Mouse (Mus musculus) spleen, embryonic (tissue): ENCODE measurements around the gene H2-Q10.
"Not testable (repeated sequence)": the region's sequence is repeated elsewhere in the genome, so short reads cannot be mapped to it uniquely, and the experiment has no call there.

Source experiments
- CTCF ChIA-PET: fragments of 350-600 bp; sonication (Branson Sonifier 250); formaldehyde crosslinking; loops from one replicate; lab custom pipeline; 2022; lab: Charles Lee

The H2-Q10 gene

DNA sequence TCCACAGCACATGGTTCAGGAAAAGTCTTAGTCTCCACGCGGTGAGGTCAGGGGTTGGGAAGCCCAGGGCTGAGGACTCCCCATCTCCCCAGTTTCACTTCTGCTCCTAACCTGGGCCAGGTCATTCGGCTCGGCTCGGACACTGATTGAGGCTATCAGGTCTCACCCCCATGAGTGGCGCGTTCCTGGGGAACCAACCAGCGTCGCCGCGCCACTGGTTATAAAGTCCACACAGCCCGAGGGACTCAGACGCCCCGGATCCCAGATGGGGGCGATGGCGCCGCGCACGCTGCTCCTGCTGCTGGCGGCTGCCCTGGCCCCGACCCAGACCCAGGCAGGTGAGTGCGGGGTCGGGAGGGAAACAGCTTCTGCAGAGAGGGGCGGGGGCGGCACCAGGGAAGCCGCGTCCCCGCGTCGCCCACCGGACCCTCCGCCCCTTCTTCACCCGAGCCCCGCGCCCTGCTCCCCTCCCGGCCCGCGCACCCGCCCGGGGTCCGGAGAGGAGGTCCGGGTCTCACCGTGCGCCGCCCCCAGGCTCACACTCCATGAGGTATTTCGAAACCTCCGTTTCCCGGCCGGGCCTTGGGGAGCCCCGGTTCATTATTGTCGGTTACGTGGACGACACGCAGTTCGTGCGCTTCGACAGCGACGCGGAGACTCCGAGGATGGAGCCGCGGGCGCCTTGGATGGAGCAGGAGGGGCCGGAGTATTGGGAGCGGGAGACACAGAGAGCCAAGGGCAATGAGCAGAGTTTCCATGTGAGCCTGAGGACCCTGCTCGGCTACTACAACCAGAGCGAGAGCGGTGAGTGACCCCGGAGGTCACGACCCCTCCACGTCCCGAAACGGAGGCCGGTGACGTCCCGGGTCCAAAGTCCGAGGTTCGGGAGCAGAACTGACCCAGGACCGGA, at the start of gene H2-Q10:
TSS of gene H2-Q10 (plus strand) at position 248 of the 910 bp plus-strand sequence.
- CTCF ChIA-PET: no interaction called here

DNA sequence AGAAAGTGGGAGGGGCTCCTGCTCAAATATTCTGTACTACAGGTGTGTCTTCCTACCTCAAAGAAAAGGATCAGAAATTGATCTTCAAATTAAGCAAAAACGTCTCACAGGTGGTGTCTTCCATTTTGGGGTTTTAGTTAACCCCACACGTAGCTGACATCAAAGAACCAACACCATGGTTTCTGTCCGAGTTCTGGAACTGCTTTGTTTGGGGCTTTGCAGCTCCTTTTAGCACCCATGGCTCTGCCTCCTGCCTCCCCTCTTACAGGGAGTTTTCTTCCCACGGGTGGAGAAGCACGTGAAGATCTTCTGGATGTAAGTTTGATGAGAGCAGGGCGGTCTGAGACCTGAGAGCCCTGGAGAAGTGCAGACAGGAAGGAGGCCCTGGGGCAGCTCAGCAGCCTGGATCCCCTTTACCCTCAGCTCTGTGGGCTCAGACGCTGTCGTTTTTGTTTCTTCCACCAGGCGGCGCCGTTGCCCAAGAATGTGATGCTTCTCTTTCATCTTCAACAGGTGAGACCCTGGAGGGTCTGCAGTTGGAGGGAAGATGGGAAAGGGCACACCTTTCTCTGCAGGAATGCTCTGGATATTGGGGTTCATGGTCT, 49.6 kb upstream of the H2-Q10 start:
- CTCF ChIA-PET: interaction anchor here (0.6 kb wide), 2 partner anchors 17 to 823 kb away, joined by 5 to 8 read pairs; partner anchors contain the start of gene Ager

DNA sequence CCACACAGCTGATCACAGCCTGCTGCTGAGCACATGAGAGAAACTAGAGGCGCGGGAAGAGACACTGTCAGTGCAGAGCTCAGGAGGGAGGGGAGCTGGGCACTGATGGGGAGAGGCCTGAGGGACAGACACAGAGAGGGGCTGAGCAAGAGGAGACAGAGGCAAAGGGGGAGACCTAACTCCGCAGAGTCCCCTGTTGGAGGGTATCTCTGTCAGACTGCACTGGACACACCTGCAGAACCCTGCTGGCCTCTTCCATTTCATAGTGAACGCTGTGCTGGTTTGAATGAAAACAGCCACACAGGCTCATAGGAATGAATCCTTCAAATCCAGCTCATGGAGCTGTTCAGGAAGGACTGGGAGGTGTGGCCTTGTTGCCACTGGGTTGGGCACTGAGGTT, 48.6 kb upstream of the H2-Q10 start:
- CTCF ChIA-PET: not testable (repeated sequence)

DNA sequence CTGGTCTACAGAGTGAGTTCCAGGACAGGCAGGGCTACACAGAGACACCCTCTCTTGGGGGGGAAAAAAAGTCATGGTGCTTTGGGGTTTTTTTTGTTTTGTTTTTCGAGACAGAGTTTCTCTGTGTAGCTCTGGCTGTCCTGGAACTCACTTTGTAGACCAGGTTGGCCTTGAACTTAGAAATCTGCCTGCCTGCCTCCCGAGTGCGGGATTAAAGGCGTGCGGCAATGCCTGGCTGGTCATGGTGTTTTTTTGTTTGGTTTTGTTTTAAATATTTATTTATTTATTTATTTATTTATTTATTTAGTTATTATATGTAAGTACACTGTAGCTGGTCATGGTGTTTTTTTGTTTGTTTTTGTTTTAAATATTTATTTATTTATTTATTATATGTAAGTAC, 47.5 kb upstream of the H2-Q10 start:
- CTCF ChIA-PET: interaction anchor here (0.6 kb wide), 1 partner anchor 24 kb away, joined by 3 read pairs; no protein-coding TSS in a partner anchor

DNA sequence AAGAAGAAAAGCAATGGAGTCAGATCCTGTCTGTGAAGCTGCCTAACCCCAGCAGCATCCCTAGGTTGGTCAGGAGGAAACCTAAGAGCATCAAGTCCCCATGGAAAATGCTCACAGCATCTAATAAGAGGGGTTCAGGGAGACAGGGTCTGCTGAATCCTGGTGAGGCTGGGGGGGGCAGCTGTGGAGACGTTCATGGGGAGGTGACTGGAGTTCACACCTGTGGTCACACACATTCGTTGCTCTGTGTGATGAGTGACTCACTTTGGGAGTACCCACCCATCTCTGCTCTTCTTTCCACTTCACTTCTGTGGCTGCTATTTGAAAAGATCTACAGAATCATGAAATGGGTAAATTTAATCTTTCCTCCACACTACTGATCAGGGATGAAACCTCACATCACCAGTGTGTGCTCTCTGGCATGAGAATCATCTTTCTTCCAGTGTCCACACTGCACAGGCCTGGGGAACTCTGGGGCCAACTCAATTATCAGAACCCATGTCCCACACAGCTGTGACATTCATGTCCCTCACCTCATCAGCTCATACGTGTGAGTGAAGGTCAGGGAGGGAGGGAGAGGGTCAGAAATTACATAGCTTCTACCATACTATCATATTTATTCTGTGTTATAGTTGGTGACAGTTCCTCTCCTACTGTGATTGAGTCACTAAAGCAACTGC, 46.6 kb upstream of the H2-Q10 start:
- CTCF ChIA-PET: not testable (repeated sequence)

DNA sequence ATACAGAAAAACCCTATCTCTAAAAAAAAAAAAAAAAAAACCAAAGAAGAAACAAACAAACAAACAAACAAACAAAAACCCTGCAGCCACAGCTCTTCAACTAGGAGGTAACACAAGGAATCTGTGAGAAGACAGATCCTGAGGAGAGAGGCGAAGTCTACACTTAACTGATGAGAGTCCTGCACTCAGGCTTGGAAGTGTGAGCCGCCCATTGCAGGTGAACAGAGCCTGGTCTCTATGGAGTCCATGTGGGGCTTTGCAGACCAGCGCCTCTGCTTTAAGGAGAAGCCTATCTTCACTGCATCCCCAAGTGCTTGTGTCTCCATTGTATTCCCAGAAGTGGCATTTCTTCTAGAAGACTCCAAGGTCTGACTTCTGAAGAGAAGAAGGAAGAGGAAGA, 45.8 kb upstream of the H2-Q10 start:
- CTCF ChIA-PET: interaction anchor here (0.6 kb wide), 1 partner anchor 230 kb away, joined by 6 read pairs; the partner anchor contains the start of gene Ltb

DNA sequence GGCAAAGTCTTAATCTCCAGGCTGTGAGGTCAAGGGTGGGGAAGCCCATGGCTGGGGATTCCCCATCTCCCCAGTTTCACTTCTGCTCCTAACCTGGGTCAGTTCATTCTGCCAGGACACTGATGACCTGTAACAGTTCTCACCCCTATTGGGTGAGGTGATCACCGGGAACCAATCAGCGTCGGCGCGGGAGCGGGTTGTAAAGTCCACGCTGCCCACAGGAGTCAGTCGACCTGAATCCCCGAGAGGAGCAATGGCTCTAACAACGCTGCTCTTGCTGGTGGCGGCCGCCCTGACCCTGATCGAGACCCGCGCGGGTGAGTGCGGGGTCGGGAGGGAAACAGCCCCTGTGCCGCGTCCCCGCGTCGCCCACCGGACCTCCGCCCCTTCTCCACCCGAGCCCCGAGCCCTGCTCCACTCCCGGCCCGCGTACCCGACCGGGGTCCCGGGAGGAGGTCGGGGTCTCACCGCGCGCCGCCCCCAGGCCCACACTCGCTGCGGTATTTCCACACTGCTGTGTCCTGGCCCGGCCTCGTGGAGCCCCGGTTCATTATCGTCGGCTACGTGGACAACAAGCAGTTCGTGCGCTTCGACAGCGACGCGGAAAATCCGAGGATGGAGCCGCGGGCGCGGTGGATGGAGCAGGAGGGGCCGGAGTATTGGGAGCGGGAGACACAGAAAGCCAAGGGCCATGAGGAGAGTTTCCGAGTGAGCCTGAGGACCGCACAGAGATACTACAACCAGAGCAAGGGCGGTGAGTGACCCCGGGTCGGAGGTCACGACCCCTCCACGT, 45.1 kb upstream of the H2-Q10 start, which contains the start of gene H2-Q6:
TSS of gene H2-Q6 (plus strand) at position 227 of the 793 bp plus-strand sequence.
- CTCF ChIA-PET: interaction anchor here (0.6 kb wide), 1 partner anchor 231 kb away, joined by 6 read pairs; the partner anchor contains the start of gene Ltb

DNA sequence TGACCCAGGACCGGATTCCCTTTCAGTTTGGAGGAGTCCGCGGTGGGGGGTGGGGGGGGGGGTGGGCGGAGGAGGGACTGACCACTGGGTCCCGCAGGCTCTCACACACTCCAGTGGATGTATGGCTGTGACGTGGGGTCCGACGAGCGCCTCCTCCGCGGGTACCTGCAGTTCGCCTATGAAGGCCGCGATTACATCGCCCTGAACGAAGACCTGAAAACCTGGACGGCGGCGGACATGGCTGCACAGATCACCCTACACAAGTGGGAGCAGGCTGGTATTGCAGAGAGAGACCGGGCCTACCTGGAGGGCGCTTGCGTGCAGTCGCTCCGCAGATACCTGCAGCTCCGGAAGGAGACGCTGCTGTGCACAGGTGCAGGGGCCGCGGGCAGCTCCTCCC, 44.4 kb upstream of the H2-Q10 start:
- CTCF ChIA-PET: not testable (repeated sequence)

DNA sequence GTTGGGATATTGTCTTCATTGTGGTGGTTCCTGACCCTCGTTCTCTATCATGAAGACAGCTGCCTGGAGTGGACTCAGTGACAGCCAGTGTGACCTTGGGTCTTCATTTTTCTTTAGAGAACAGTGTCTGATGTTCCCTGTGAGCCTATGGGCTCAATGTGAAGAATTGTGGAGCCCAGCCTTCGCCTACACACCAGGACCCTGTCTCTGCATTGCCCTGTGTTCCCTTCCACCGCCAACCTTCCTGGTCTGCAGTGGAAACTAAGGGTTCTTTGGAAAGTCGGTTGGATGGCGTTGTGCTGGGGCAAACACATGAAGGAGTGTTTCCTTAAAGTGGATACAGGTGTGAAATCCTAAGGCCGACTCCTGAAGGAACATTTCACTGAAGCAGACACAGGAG, 41.0 kb upstream of the H2-Q10 start:
- CTCF ChIA-PET: not testable (repeated sequence)

DNA sequence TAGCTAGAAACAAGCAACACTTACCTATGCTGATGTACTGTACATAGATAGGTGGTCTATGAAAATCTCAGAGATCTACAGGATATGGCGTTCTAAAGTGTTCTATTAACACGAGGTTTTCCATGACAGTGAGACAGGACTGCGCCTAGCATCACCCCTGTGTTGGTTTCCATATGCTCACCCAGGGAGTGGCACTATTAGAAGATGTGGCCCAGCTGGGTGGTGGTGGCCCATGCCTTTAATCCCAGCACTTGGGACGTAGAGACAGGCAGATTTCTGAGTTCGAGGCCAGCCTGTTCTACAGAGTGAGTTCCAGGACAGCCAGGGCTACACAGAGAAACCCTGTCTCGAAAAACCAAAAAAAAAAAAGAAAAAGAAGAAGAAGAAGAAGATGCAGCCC, 39.2 kb upstream of the H2-Q10 start:
- CTCF ChIA-PET: not testable (repeated sequence)

DNA sequence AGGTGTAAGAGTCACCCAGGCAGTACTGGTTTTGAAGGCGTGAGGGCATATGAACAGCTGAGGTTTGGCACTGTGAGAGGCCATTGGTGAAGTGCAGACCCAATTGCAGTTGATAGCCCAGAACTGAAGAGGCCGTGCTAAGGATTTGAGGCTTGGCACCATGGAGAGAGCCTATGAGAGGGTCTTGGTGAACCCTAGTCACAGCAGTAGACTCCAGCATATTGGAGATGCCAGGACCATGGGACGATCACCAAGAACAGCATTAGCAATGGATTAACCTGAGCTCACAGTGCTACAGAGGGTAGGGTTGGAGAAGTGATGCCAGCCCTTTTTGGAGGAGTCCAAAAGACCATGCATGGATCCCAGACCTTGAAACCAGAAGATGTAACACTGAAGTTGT, 37.7 kb upstream of the H2-Q10 start:
- CTCF ChIA-PET: not testable (repeated sequence)

DNA sequence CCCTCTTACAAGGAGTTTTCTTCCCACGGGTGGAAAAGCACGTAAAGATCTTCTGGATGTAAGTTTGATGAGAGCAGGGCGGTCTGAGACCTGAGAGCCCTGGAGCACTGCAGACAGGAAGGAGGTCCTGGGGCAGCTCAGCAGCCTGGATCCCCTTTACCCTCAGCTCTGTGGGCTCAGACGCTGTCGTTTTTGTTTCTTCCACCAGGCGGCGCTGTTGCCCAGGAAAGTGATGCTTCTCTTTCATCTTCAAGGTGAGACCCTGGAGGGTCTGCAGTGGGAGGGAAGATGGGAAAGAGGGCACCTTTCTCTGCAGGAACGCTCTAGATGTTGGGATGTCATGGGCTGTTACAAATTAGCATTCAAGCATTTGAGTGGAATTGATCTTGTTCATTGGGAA, 35.1 kb upstream of the H2-Q10 start:
- CTCF ChIA-PET: interaction anchor here (0.7 kb wide), 1 partner anchor 16 kb away, joined by 3 read pairs; no protein-coding TSS in a partner anchor

DNA sequence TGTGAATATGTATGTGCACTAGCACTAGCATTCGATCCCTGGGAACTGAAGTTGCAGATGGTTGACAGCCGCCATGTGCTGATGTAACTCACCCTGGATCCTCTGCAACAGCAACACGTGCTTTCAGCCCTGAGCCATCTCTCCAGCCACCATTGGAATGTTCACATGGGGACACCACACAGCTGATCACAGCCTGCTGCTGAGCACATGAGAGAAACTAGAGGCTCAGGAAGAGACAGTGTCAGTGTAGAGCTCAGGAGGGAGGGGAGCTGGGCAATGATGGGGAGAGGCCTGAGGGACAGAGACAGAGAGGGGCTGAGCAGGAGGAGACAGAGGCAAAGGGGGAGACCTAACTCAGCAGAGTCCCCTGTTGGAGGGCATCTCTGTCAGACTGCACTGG, 34.3 kb upstream of the H2-Q10 start:
- CTCF ChIA-PET: not testable (repeated sequence)

DNA sequence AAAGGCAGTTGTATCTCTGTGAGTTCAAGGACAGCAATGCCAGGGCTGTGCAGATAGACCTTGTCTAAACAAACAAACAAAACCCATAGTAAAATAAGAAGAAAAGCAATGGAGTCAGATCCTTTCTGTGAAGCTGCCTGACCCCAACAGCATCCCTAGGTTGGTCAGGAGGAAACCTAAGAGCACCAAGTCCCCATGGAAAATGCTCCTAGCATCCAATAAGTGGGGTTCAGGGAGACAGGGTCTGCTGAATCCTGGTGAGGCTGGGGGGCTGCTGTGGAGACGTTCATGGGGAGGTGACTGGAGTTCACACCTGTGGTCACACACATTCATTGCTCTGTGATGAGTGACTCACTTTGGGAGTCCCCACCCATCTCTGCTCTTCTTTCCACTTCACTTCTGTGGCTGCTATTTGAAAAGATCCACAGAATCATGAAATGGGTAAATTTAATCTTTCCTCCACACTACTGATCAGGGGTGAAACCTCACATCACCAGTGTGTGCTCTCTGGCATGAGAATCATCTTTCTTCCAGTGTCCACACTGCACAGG, 32.4 kb upstream of the H2-Q10 start:
- CTCF ChIA-PET: interaction anchor here (0.7 kb wide), 1 partner anchor 17 kb away, joined by 5 read pairs; no protein-coding TSS in a partner anchor

DNA sequence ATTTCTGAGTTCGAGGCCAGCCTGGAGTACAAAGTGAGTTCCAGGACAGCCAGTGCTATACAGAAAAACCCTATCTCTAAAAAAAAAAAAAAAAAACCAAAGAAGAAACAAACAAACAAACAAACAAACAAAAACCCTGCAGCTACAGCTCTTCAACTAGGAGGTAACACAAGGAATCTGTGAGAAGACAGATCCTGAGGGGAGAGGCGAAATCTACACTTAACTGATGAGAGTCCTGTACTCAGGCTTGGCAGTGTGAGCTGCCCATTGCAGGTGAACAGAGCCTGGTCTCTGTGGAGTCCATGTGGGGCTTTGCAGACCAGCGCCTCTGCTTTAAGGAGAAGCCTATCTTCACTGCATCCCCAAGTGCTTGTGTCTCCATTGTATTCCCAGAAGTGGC, 31.5 kb upstream of the H2-Q10 start:
- CTCF ChIA-PET: not testable (repeated sequence)

DNA sequence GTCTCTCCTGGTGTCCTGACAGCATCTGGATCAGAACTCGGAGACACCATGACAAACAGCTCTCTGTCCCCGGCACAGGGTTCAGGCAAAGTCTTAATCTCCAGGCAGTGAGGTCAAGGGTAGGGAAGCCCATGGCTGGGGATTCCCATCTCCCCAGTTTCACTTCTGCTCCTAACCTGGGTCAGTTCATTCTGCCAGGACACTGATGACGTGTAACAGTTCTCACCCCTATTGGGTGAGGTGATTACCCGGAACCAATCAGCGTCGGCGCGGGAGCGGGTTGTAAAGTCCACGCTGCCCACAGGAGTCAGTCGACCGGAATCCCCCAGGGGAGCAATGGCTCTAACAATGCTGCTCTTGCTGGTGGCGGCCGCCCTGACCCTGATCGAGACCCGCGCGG, 31.0 kb upstream of the H2-Q10 start, which contains the start of gene H2-Q7:
TSS of gene H2-Q7 (plus strand) at position 271 of the 400 bp plus-strand sequence.
- CTCF ChIA-PET: not testable (repeated sequence)

DNA sequence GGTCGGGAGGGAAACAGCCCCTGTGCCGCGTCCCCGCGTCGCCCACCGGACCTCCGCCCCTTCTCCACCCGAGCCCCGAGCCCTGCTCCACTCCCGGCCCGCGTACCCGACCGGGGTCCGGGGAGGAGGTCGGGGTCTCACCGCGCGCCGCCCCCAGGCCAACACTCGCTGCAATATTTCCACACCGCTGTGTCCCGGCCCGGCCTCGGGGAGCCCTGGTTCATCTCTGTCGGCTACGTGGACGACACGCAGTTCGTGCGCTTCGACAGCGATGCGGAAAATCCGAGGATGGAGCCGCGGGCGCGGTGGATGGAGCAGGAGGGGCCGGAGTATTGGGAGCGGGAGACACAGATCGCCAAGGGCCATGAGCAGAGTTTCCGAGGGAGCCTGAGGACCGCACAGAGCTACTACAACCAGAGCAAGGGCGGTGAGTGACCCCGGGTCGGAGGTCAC, 30.6 kb upstream of the H2-Q10 start:
- CTCF ChIA-PET: not testable (repeated sequence)

DNA sequence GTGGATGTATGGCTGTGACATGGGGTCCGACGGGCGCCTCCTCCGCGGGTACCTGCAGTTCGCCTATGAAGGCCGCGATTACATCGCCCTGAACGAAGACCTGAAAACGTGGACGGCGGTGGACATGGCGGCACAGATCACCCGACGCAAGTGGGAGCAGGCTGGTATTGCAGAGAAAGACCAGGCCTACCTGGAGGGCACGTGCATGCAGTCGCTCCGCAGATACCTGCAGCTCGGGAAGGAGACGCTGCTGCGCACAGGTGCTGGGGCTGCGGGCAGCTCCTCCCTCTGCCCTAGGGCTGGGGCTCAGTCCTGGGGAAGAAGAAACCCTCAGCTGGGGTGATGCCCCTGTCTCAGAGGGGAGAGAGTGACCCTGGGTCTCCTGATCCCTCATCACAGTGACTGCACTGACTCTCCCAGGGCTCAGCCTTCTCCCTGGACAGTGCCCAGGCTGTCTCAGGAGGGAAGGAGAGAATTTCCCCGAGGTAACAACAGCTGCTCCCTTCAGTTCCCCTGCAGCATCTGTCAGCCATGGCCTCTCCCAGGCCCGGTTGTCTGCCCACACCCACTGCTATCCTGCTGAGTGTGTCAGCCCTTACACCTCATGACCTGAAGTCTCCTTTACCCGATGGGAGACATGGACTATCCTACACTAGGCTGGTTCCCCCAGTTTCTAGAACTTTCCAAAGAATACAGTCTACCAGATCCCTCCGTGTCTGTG, 29.8 kb upstream of the H2-Q10 start:
- CTCF ChIA-PET: not testable (repeated sequence)

DNA sequence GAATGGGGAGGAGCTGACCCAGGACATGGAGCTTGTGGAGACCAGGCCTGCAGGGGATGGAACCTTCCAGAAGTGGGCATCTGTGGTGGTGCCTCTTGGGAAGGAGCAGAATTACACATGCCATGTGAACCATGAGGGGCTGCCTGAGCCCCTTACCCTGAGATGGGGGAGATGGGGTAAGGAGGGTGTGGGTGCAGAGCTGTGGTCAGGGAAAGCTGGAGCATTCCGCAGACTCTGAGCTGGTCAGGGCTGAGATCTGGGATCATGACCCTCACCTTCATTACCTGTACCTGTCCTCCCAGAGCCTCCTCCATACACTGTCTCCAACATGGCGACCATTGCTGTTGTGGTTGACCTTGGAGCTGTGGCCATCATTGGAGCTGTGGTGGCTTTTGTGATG, 27.5 kb upstream of the H2-Q10 start:
- CTCF ChIA-PET: not testable (repeated sequence)

DNA sequence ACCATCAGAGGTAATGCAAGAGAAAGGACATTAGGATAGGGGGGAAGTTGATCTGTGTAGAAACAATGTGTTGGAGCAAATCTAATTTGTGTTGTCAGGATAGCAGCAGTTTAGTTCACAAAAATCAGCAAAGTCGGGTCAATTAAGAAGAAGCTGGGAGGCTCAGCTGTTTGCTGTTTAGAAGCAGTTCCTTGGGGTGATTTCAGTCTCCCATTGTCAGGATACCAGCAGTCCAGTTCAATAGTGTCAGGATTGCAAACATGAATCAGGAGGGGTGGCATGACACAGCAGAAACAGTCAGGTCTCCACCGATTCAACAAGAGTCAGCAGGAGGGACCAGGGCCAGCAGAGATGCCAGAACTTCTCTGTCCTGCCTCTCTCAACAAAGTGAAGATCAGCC, 25.4 kb upstream of the H2-Q10 start:
- CTCF ChIA-PET: not testable (repeated sequence)
